Mouse (Mus musculus): Measurements from ENCODE around the gene Adprhl1.

- TF ChIP-seq CTCF (IDR thresholded peaks at IDR 0.05; ENCODE audit: borderline replicate concordance, extremely low read depth, insufficient read depth, insufficient read length), result no peak
- no peak for TF ChIP-seq POLR2A (IDR thresholded peaks at IDR 0.05; ENCODE audit: borderline replicate concordance, extremely low read depth, insufficient read depth, insufficient read length, poor library complexity, severe bottlenecking)
Observed at GRCm38 (mm10) chr8:13242985-13243870, 10.7 kb downstream of the Adprhl1 start.
